Comparison of ENCODE assay signal across 20 mouse cellular contexts in the genomic region with DNA sequence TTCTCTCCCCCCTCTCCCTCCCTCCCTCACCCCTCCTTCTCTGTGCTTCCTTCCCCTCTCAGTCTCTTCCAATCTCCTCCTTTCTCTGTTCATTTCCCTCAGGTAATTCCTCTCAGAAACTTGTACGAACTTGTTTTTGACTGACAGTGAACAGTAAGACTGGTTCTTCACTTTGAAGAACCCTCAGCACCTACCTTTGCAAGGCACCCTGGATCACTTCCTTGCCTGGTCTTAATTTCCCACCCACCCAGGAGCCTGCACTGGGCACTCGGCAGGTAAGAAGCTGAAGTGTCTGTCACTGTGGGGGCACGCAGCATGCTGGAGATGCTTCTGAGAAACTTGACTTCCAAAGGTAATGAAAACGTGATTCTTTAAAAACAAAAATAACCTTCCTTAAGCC. TPM values are rescaled to one million over a fixed set of nuclear protein-coding genes. Genes with fewer than 3 reads are reported as not detected.
DNase-seq lines count a peak whose midpoint lies in the region; ATAC-seq and TF ChIP-seq lines count a peak whose summit lies in the region.
"Had no signal": no experiment of that assay in that cellular context is flagged by ENCODE, and none has a peak within 500 bp of the region (broad histone marks: within the 10 kb centered on the region; RNA-seq: fewer than 3 reads in every experiment).

No protein-coding gene starts in this region.

- no peak for DNase-seq in kidney, postnatal 0 days (ENCODE audit: low spot score)
- no peak for DNase-seq in kidney, postnatal 14 days
- peak; percentile 65 for DNase-seq in lung, postnatal 0 days (ENCODE audit: low spot score)
- DNase-seq in lung, postnatal 25 days (ENCODE audit: low spot score): no peak
- DNase-seq in spleen, postnatal 36 days (ENCODE audit: low spot score in 2 of 2): no peak
- DNase-seq: adrenal gland, adult 2 months; cerebellum, adult 11-12 months; cerebellum, postnatal 10 days; gastrocnemius, postnatal 14 days; heart, adult 18-20 months; heart, postnatal 14 days; midbrain, embryonic 14.5 days; thymus, postnatal 4 days had no signal

- no peaks in the 10 kb centered on the region for H3K9me3 ChIP-seq in kidney, postnatal 0 days (replicated peaks; ENCODE audit: low read length)
- no peaks in the 10 kb centered on the region for H3K9me3 ChIP-seq in lung, postnatal 0 days (ENCODE audit: low read length)
- no peaks in the 10 kb centered on the region for H3K9me3 ChIP-seq in limb, embryonic 15.5 days
- H3K9me3 ChIP-seq: forebrain, embryonic 10.5 days; heart, embryonic 13.5 days; liver, embryonic 12.5 days had no signal

- H3K27ac ChIP-seq in kidney, postnatal 0 days: peak overlapping the region; percentile 63
- peak overlapping the region; percentile 71 for H3K27ac ChIP-seq in lung, postnatal 0 days (ENCODE audit: low read length)
- H3K27ac ChIP-seq in limb, embryonic 15.5 days: peak overlapping the region; percentile 62; the same call in 1 of the 2 replicates
- H3K27ac ChIP-seq: forebrain, embryonic 10.5 days; heart, embryonic 13.5 days; left cerebral cortex, adult 2 months; liver, embryonic 12.5 days had no signal

- H3K27me3 ChIP-seq in kidney, postnatal 0 days (ENCODE audit: insufficient read depth, low read length): no peaks in the 10 kb centered on the region
- H3K27me3 ChIP-seq in lung, postnatal 0 days (replicated peaks; ENCODE audit: insufficient read depth, low read length): no peaks in the 10 kb centered on the region
- no peaks in the 10 kb centered on the region for H3K27me3 ChIP-seq in limb, embryonic 15.5 days

- no peak for ATAC-seq in kidney, postnatal 0 days (replicated peaks; ENCODE audit: low FRiP score, low read depth)
- peak; percentile 52 for ATAC-seq in lung, postnatal 0 days
- no peak for ATAC-seq in limb, embryonic 15.5 days (ENCODE audit: insufficient number of reproducible peaks, low FRiP score, low TSS enrichment, low read depth)
- ATAC-seq in inflammation-experienced regulatory T-cells, adult 6 months: no peak
- ATAC-seq: forebrain, embryonic 16.5 days; liver, embryonic 12.5 days had no signal

- WGBS in kidney, postnatal 0 days: 33% methylated on average over 4 of the region's 4 CpGs
- WGBS in lung, postnatal 0 days: 12% methylated on average over 4 of the region's 4 CpGs
- 22% methylated on average over 4 of the region's 4 CpGs for WGBS in limb, embryonic 15.5 days

- H3K36me3 ChIP-seq in kidney, postnatal 0 days (ENCODE audit: insufficient read depth, low read length): no peaks in the 10 kb centered on the region
- no peaks in the 10 kb centered on the region for H3K36me3 ChIP-seq in lung, postnatal 0 days (ENCODE audit: insufficient read depth, low read length)
- H3K36me3 ChIP-seq in limb, embryonic 15.5 days: no peaks in the 10 kb centered on the region
- H3K36me3 ChIP-seq: forebrain, embryonic 10.5 days; heart, embryonic 13.5 days; liver, embryonic 12.5 days had no signal

- H3K4me2 ChIP-seq in kidney, postnatal 0 days (ENCODE audit: low read length): no peak overlapping the region
- peak overlapping the region; percentile 42 for H3K4me2 ChIP-seq in lung, postnatal 0 days (replicated peaks; ENCODE audit: low read depth, low read length)
- peak overlapping the region; percentile 24; the same call in 1 of the 2 replicates for H3K4me2 ChIP-seq in limb, embryonic 15.5 days
- H3K4me2 ChIP-seq: heart, embryonic 13.5 days; liver, embryonic 12.5 days had no signal

- TF ChIP-seq EP300 in lung, postnatal 0 days (IDR thresholded peaks at IDR 0.05): no peak

- H3K9ac ChIP-seq in kidney, postnatal 0 days (ENCODE audit: low read depth, low read length): no peak overlapping the region; the same call in 1 of the 2 replicates
- peak overlapping the region; percentile 43; the same call in 1 of the 2 replicates for H3K9ac ChIP-seq in lung, postnatal 0 days (replicated peaks; ENCODE audit: low read depth)
- 0 out of 2 replicates have a peak overlapping the region, but pooled peaks have one; percentile 17 for H3K9ac ChIP-seq in limb, embryonic 15.5 days
- H3K9ac ChIP-seq: heart, embryonic 13.5 days; liver, embryonic 12.5 days had no signal

- no peaks in the 10 kb centered on the region for H3K4me1 ChIP-seq in kidney, postnatal 0 days (replicated peaks; ENCODE audit: insufficient read depth, low read length)
- no peaks in the 10 kb centered on the region for H3K4me1 ChIP-seq in lung, postnatal 0 days (ENCODE audit: insufficient read depth, low read depth, low read length)
- H3K4me1 ChIP-seq in limb, embryonic 15.5 days: peaks cover 38% of the 10 kb centered on the region
- H3K4me1 ChIP-seq: liver, embryonic 12.5 days had no signal

- H3K4me3 ChIP-seq in kidney, postnatal 0 days (replicated peaks; ENCODE audit: low read depth, low read length): no peak overlapping the region
- peak overlapping the region; percentile 23 for H3K4me3 ChIP-seq in lung, postnatal 0 days (ENCODE audit: low read depth, low read length)
- peak overlapping the region; percentile 21; the same call in 1 of the 2 replicates for H3K4me3 ChIP-seq in limb, embryonic 15.5 days
- H3K4me3 ChIP-seq: forebrain, embryonic 10.5 days; heart, embryonic 13.5 days; left cerebral cortex, adult 2 months; liver, embryonic 12.5 days had no signal

- no peak for TF ChIP-seq CTCF in kidney, postnatal 0 days (IDR thresholded peaks at IDR 0.05; ENCODE audit: low read depth)
- no peak for TF ChIP-seq CTCF in lung, postnatal 0 days (IDR thresholded peaks at IDR 0.05)

RNA-seq across cellular contexts. Expression of a gene that starts 0.7 kb away (rescaled TPM):
- polyA plus RNA-seq in kidney, postnatal 0 days (2015; fragmentation: Nextera tagmentation; extraction: Ambion mirVana): 14.7 and 15.9 TPM in 2 replicates
- polyA plus RNA-seq in lung, postnatal 0 days (2015; fragmentation: Nextera tagmentation; extraction: Ambion mirVana): 11.5 and 15.8 TPM in 2 replicates
- 5.3 and 5.4 TPM in 2 replicates for polyA plus RNA-seq in limb, embryonic 15.5 days (2015; fragmentation: Nextera tagmentation; extraction: Ambion mirVana)
- polyA plus RNA-seq in inflammation-experienced regulatory T-cells, adult 6 months (2017; shearing (Covaris generic)): under 1 TPM; 0.19 to 0.86 (median 0.36) TPM
- polyA plus RNA-seq: forebrain, embryonic 16.5 days; midbrain, embryonic 14.5 days had no signal
